Mouse (Mus musculus): ENCODE measurements at regions not wholly inside any gene's neighbourhood (a gene's known extent, or its start where the extent isn't known, plus 50 kb on each side); places are given as distances from the start of the nearest gene placed in this dataset.

DNA sequence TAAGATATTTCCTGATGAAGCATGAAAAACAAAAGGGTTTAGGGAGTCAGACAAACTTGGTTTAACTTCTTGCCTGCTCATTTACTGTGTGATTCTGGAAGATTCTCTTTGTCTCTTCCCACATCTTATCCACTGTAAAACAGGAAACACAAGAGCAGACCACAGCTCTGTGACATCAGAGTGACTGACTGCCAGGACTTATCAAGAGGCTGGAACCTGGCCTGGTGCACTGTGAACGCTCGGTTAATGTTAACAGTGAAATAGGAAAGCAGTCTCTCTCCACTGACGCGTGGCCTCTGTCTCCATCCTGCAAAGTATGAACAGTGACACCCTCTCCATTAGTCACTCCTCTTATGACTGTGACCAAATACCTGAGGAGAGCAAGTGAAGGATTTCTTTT, 73.1 kb upstream of the Noct start:
- no peak for DNase-seq

DNA sequence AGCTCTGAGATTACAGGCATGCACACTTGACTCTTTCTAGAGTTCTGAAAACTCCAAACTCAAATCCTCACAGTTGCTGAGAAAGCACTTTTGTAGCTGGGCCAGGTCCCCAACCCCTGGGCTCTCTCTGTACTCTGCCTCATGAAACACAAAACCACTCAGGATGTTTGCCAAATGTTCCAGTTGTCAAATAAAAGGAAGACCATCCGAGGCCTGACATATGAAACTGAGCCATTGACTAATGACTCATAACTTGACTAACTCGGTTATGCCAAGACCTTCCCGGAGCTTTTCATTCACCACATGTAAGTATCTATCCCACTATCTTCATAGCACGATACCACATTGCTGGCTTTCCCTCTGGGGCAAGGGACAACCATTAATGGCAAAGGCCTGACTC, 68.6 kb upstream of the Noct start:
- DNase-seq = no peak

DNA sequence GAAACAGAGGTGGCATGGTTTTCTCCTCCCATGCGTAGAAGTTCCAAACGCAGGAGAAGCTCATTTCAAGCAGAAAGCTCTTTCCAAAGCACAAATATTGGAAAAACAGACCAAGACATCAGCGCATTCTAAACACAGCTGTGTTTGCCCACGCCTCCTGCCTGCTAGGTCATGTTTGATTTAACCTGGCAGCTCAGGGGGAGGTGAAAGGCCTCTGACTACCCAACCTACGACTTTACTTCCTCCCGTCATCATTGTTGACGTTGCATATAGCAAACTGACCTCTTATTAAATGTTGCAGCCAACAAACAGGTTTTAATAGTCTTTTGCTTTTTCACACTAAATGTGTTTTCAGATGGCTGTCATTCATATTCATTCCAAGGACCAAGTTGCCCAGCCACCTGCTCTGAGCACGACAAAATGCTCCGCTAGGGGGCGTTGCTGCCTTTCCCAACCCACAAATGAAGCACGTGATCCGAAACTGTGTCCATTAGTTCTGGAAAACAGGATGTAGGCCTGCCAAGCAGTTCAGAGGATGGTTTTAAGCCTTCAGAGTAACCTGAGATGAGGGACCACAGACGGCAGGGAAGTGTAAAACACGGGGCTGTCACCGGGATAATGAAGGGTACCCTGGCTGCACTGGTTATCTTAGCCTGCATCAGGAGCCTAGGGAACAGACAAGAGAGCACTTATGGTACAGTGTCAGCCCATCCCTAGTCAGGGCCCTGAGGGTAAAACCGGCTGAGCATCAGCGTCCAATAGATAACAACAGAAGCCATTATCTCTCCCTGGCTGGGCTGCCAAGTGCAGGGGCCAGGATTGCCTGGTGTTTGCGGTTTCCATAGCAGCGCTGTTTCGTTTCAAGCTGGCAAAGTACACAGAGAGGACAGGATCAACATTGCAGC, 67.6 kb upstream of the Noct start:
- peak; percentile 46 for DNase-seq

DNA sequence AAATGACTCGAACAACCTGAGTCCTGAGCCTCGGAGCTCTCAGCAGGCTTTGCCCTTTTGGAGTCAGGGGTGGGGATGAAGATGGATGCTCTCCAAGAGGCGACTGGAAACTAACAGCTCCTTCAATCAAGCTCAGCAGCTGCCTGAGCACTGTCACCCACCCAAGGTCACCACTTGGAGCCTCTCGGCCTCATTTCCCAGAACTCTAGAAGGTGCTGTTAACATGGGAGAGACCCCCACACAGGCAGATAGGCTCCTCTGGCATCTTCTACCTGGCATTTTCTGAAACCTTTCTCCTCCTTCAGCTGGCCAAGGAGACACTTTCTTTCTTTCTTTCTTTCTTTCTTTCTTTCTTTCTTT, 67.0 kb upstream of the Noct start:
- DNase-seq = no peak

DNA sequence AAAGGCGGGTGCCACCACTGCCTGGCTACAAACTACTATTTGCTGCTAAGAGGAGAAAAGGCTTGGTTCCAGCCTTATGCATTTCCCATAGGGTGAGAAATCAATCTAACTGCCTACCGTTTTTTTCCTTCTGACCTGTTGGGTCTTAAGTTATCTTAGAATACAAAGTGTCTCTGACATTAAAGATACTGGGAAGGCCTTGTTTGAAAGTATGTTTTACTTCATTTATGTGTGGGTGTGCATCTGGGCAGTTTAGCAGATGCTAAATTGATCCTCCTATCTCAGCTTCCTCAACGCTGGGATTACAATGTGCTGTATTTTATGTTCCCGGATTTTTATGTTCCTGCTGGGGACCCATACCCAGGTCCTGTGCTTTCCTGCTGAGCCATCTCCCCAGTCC, 65.8 kb upstream of the Noct start:
- no peak for DNase-seq

DNA sequence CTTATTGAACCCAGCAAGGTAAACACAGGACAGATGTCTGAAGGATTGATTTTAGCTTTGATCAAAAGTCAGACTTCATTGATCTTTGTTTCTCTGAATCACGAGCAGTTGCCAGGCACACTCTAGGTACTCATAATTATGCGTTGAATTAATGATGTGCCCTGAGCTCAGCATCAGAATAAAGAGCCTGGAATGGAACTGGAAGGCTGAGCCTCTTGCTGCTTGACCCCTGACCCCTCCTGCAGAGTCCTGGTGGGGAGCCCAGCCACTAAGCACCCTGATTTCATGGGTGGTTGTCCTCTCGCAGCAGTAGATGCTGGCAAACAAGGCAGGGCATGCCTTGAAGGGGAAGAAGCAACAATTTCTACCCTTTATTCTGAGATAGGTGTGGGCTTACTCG, 64.9 kb upstream of the Noct start:
- no peak for DNase-seq

DNA sequence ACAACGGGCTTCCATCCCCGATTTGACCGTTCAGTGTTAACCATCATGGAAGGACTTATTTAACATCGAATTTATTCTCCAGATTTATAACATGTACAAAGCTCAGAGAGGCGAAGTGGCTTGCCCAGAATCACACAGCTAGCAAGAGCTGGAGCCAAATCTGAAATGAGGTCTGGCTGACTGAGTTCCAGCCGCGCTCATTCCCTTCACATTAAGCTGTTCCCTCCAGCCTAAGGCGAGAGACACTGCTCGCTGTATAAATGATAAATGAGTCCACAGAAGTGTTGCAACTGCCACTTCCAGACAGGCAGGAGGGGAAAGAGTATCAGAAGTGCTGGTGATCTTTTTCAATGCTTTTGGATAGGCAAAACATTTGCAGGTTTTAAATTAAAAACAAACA, 64.4 kb upstream of the Noct start:
- DNase-seq = no peak

DNA sequence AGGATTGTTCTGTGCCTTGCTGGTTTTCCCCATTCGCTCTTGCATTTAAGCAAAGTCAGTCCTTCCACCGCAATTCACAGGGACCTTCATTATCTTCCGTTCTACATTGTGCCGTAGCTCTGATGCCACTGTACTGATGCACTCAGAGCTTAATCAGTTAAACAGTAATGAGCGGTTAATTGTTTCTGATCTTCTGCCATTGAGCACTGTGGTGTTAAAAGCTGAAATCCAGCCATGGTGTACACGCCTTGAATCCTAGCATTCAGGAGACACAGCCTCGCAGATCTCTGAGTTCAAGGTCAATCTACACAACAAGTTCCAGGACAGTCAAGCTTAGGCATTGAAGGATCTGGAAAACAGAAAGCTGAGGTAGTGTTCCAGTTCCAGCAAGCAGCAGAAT, 63.6 kb upstream of the Noct start:
- DNase-seq = no peak

DNA sequence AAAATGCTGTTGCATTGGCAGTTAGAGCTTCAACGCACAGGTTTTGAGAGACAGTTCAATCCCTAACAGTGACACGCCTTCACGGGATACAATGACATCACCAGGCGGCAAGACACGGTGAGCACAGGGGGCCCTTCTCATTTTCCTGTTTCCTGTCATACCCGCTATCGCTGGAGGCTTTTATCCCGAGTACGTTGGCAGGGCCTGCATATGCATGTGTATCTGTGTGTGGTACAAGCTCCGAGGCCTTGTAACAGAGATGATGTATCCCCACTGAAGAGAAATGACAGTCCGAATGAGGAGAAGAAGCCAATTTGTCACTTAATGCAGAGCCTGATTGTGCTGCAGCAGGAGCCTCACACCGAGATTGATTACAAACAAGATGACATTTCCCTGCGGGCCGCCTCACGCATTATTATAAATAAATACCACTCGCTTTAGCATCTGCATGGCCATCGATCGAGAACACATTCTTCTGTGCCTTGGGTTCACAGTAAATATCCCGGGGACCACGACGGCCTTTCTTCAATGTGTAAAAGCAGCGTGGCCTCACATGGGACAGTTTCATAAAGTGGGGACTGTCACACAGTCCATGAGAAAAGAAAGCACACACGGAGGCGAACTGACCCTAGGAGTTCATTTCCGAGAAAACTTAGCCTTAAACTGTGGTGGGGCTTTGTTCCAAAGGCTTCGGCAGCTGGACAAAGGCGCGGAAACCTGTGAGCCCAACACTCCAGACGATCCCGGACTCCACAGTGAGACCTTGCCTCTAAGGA, 54.9 kb upstream of the Noct start:
- DNase-seq = no peak

DNA sequence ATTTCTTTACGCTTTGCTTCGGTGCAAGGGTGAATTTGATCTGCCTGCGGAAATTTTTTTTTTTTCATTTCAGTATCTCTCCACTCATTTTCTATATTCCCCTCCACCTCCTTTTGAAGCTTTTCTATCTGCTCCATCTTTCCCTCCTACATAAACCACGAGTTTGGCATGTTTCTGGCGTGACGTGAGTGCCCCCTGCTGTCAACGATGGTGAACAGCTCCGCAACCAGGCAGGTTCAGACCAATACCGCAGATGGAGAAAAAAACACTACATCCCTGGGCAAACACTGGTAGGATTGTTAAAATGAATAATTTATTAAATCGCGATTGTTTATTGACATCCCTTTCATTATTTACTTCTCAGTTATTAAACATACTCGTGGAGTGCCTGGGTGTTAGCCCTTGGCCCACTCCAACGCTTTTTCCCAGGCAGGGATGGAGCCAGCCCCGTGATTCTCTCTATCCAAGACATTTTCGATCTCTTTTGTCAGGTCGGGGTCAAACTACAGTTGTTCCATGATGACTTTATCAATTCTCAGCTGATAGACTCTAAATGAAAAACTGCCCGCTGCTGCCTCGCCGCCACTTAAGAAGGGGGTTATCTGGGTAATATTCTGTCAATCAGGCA, 53.9 kb upstream of the Noct start:
- peak; percentile 85 for DNase-seq
